Mouse (Mus musculus) B cell, adult (primary cell): ENCODE results near the gene Krt71. TPM values are rescaled to one million over a fixed set of nuclear protein-coding genes. Genes with fewer than 3 reads are reported as not detected.

Experiments
- total RNA-seq: library from RNA; stranded (reverse); gene quantifications from 4 replicates; pipeline ENCODE4 v1.2.4, GENCODE M21; 2023; ENCODE audit not compliant: inconsistent age

The Krt71 gene
- total RNA-seq, result not detected in 4 replicates

DNA sequence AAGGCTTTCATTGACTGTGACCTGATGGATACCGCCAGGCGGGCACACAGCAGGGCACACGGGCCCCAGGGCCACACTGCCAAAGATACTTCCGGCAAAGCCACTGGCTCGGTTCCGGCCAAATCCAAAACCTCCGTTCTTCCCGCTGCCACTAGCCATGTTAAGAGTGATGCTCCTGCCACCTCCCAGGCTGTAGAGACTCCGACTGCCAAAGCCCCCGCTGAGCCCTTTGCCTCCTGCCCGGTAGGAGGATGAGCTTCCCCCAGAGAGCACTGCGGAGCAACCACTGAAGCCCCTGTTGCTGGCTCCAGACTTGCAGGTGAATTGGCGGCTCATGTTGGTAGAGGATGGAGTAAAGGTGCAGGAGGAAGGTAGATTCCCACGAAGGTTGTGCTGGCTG lies at the start of gene Krt71:
Gene Krt71, minus strand, starts transcription at position 399 of the 400 bp plus-strand sequence.

DNA sequence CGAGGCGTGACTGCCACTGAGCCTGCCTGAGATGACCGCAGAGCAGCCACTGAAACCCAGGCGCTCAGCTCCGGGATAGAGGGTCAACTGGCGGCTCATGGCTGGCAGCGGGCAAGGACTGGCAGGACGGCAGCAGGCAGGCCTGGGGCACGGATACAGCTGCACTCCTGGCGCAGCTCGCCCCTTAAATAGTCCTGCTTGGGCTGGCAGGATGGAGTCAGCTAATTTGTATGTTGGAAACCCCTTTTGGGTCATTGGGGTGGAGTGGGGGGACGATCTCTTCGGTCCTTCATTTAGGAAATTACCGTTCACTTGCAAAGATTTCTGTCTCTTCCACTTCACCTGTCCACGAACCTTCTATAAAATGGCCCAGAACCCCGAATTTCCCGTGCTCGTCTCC lies 43.5 kb upstream of the Krt71 start, which contains the start of gene Krt72:
Gene Krt72, minus strand, starts transcription at position 101 of the 400 bp plus-strand sequence.

GRCm38 (mm10) chr15:101712720-101713119 lies 30.2 kb downstream of the Krt71 start, which contains the start of gene Krt5:
Gene Krt5 (minus strand): TSS chr15:101712898.

GRCm38 (mm10) chr15:101694207-101694606 lies 48.7 kb downstream of the Krt71 start, which contains the start of gene Krt6a:
Gene Krt6a (minus strand): TSS chr15:101694307.

Other genes with a start within 250 kb of the Krt71 start
- gene Gm49425, start 225.8 kb downstream of the Krt71 start, total RNA-seq, result not detected in 4 replicates
- not detected in 4 replicates for gene Krt84, start 210.3 kb downstream of the Krt71 start, total RNA-seq
- not detected in 4 replicates for gene Krt82, start 192.4 kb downstream of the Krt71 start, total RNA-seq
- gene Krt90, start 180.2 kb downstream of the Krt71 start, total RNA-seq, result not detected in 4 replicates
- not detected in 4 replicates for gene Krt75, start 169.2 kb downstream of the Krt71 start, total RNA-seq
- not detected in 4 replicates for gene Gm5414, start 114.9 kb downstream of the Krt71 start, total RNA-seq
- gene Gm5478, start 95.7 kb downstream of the Krt71 start, total RNA-seq, result not detected in 4 replicates
- not detected in 4 replicates for gene Krt6b, start 62.8 kb downstream of the Krt71 start, total RNA-seq
- gene Krt6a, start 48.8 kb downstream of the Krt71 start, total RNA-seq, result not detected in 4 replicates
- not detected in 4 replicates for gene Krt5, start 30.2 kb downstream of the Krt71 start, total RNA-seq
- not detected in 4 replicates for gene Krt72, start 43.4 kb upstream of the Krt71 start, total RNA-seq
- gene Krt73, start 59.2 kb upstream of the Krt71 start, total RNA-seq, result not detected in 4 replicates
- gene Krt2, start 75.1 kb upstream of the Krt71 start, total RNA-seq, result not detected in 4 replicates
- gene Krt1, start 107.7 kb upstream of the Krt71 start, total RNA-seq, result not detected in 4 replicates
- gene Krt77, start 126.6 kb upstream of the Krt71 start, total RNA-seq, result not detected in 4 replicates
- not detected in 4 replicates for gene Krt76, start 149.8 kb upstream of the Krt71 start, total RNA-seq
- gene Krt4, start 181.6 kb upstream of the Krt71 start, total RNA-seq, result not detected in 4 replicates
- not detected in 4 replicates for gene Krt79, start 197.2 kb upstream of the Krt71 start, total RNA-seq
- gene Krt78, start 211.2 kb upstream of the Krt71 start, total RNA-seq, result not detected in 4 replicates